Mouse (Mus musculus) urinary bladder, adult 2 months (tissue): ENCODE measurements around the gene Dennd1b. TPM values are rescaled to one million over a fixed set of nuclear protein-coding genes. Genes with fewer than 3 reads are reported as not detected.

Source experiments
- DNase-seq: peaks from one replicate; pipeline ENCODE4 v3.0.0; 2022; ENCODE audit warnings: low spot score
- polyA plus RNA-seq: library from polyadenylated mRNA; depleted of rRNA; stranded (reverse); fragments of >200 nt; gene quantifications from 2 replicates; pipeline ENCODE4 v1.2.3, GENCODE M21; 2012

Gene Dennd1b
- polyA plus RNA-seq, 1 experiment: 3.6 TPM

- no peak for DNase-seq
Observed at GRCm38 (mm10) chr1:139015118-139015788, 52.0 kb downstream of the Dennd1b start.

- DNase-seq: no peak
Observed at GRCm38 (mm10) chr1:139021298-139021697, 58.1 kb downstream of the Dennd1b start.

- DNase-seq: no peak
Observed at GRCm38 (mm10) chr1:139025882-139026645, 62.8 kb downstream of the Dennd1b start.

GRCm38 (mm10) chr1:139029521-139029920 is 66.3 kb downstream of the Dennd1b start:
- no peak for DNase-seq

GRCm38 (mm10) chr1:139032411-139032810 is 69.2 kb downstream of the Dennd1b start:
- no peak for DNase-seq

- no peak for DNase-seq
Observed at GRCm38 (mm10) chr1:139035141-139035540, 71.9 kb downstream of the Dennd1b start.

GRCm38 (mm10) chr1:139036302-139036701 is 73.1 kb downstream of the Dennd1b start:
- no peak for DNase-seq

GRCm38 (mm10) chr1:139036768-139037507 is 73.7 kb downstream of the Dennd1b start:
- DNase-seq: no peak

- DNase-seq: no peak
Observed at GRCm38 (mm10) chr1:139038074-139038473, 74.8 kb downstream of the Dennd1b start.

GRCm38 (mm10) chr1:139038620-139039019 is 75.4 kb downstream of the Dennd1b start:
- no peak for DNase-seq

GRCm38 (mm10) chr1:139039529-139040230 is 76.4 kb downstream of the Dennd1b start:
- no peak for DNase-seq

- DNase-seq: no peak
Observed at GRCm38 (mm10) chr1:139049075-139049474, 85.8 kb downstream of the Dennd1b start.

- DNase-seq: no peak
Observed at GRCm38 (mm10) chr1:139049881-139050472, 86.7 kb downstream of the Dennd1b start.

GRCm38 (mm10) chr1:139053003-139053402 is 89.8 kb downstream of the Dennd1b start:
- no peak for DNase-seq

GRCm38 (mm10) chr1:139060301-139060700 is 97.1 kb downstream of the Dennd1b start:
- no peak for DNase-seq

- DNase-seq: no peak
Observed at GRCm38 (mm10) chr1:139064711-139065110, 101.5 kb downstream of the Dennd1b start.

GRCm38 (mm10) chr1:139067210-139067609 is 104.0 kb downstream of the Dennd1b start:
- DNase-seq: no peak

GRCm38 (mm10) chr1:139071015-139071414 is 107.8 kb downstream of the Dennd1b start:
- no peak for DNase-seq

GRCm38 (mm10) chr1:139075671-139076070 is 112.4 kb downstream of the Dennd1b start:
- DNase-seq: no peak

GRCm38 (mm10) chr1:139077989-139078388 is 114.8 kb downstream of the Dennd1b start:
- DNase-seq: no peak

- DNase-seq: no peak
Observed at GRCm38 (mm10) chr1:139079000-139079399, 115.8 kb downstream of the Dennd1b start.
